Mouse (Mus musculus) forebrain, embryonic 14.5 days (tissue): ENCODE measurements around the gene Csnk1e. TPM values are rescaled to one million over a fixed set of nuclear protein-coding genes. Genes with fewer than 3 reads are reported as not detected.

Experiments
- ATAC-seq: fragments of 200-750 bp; cut with Nextera tagmentation; 2 replicates; pipeline ENCODE4 v1.8.0; 2017; ENCODE audit warnings: mild to moderate bottlenecking, moderate library complexity
- DNase-seq: peaks from one replicate; pipeline ENCODE4 v3.0.0-alpha.2; 2015; ENCODE audit warnings: low spot score
- H3K27ac ChIP-seq: fragments of 300-500 bp; sonication (generic); 2 replicates; pipeline ENCODE4 v1.5.1; 2014; ENCODE audit warnings: low read depth, mild to moderate bottlenecking, control low read depth, low read length, moderate library complexity
- H3K27me3 ChIP-seq: fragments of 300-500 bp; sonication (generic); replicated peaks from 2 replicates; pipeline ENCODE4 v1.6.1; 2014; ENCODE audit warnings: low read length, control low read depth, mixed read lengths; ENCODE audit not compliant: control insufficient read depth, insufficient read depth
- H3K36me3 ChIP-seq: fragments of 300-500 bp; sonication (generic); 2 replicates; pipeline ENCODE4 v1.6.1; 2014; ENCODE audit warnings: low read length, control low read depth; ENCODE audit not compliant: control insufficient read depth, insufficient read depth
- H3K4me1 ChIP-seq: fragments of 300-500 bp; sonication (generic); 2 replicates; pipeline ENCODE4 v1.6.1; 2014; ENCODE audit warnings: antibody characterized with exemption, low read length, control low read depth; ENCODE audit not compliant: control insufficient read depth, insufficient read depth
- H3K4me2 ChIP-seq: fragments of 300-500 bp; sonication (generic); 2 replicates; pipeline ENCODE4 v1.6.1; 2014; ENCODE audit warnings: mild to moderate bottlenecking, control low read depth, low read length
- H3K4me3 ChIP-seq: fragments of 300-500 bp; sonication (generic); 2 replicates; pipeline ENCODE4 v1.5.1; 2014; ENCODE audit warnings: low read depth, low read length, control low read depth
- H3K9ac ChIP-seq: fragments of 300-500 bp; sonication (generic); 2 replicates; pipeline ENCODE4 v1.6.1; 2014; ENCODE audit warnings: mild to moderate bottlenecking, low read length, control low read depth, moderate library complexity
- H3K9me3 ChIP-seq: fragments of 300-500 bp; sonication (generic); replicated peaks from 2 replicates; pipeline ENCODE4 v1.6.1; 2016; ENCODE audit warnings: low read length, control low read depth, mixed read lengths; ENCODE audit not compliant: control insufficient read depth
- WGBS: fragments of 180-500 bp; shearing (Covaris S2); extraction: QIAGEN DNeasy Blood & Tissue Kit; methylation state at CpG from one replicate; pipeline ENCODE4 v1.1.7; 2014; 5-methylcytosine and 5-hydroxymethylcytosine counted together
- polyA plus RNA-seq: library from polyadenylated mRNA; unstranded; fragments of >200 nt; fragmentation: Nextera tagmentation; extraction: Ambion mirVana; gene quantifications from 2 replicates; pipeline ENCODE4 v1.2.1, GENCODE M21; 2014

The Csnk1e gene
- 114 and 158 TPM in 2 replicates for polyA plus RNA-seq

DNA sequence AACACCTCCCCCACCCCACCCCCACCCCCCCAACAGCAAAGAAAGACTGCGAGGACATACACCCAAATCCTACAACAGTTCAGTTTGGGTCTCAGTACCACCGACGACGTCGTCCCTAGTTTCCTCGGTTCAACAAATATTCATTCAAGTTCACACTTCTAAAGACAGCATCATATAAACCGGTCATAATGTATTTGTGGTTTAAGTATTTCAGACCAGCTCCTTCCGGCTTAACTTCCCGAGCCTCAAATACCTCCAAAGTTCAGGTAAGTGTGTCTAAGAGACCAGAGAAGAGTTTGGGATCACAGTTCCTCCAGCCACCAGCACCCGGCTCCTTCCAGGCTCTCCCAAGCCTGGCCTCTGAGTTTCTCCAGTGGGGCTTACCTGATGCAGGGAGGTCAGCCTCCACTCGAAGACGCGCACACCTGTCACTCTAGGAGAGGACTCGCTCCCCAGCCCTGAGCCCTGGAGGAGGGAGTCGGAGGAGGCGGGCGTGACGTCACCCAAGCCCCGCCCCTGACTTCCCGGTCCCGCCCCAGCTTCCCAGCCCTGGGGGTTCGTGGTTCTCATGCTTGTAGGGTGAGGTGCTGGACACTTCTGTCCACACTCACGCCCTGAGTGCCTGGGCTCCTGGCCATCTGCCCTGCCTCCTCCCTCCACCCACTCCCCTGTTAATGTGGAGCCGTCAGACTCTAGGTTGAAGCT, at the start of gene Csnk1e:
TSS of gene Csnk1e (minus strand) at position 461 of the 705 bp plus-strand sequence.
- no peak within 1 kb of the TSS for H3K27ac ChIP-seq
- H3K9ac ChIP-seq, result peak within 1 kb of the TSS; percentile 48; the same call in 1 of the 2 replicates
- H3K9me3 ChIP-seq, result no peaks in the 10 kb centered on the region
- WGBS, result 2% methylated on average over 24 of the region's 24 CpGs
- 0 out of 2 replicates have a peak, but pooled peaks cover 2% of the 10 kb centered on the region for H3K27me3 ChIP-seq
- H3K4me1 ChIP-seq, result peaks cover 2% of the 10 kb centered on the region; the same call in 1 of the 2 replicates
- DNase-seq, result peak; percentile 62
- peak within 1 kb of the TSS; percentile 56 for H3K4me2 ChIP-seq
- peak; percentile 75 for ATAC-seq
- peak within 1 kb of the TSS; percentile 16 for H3K4me3 ChIP-seq
- no peaks in the 10 kb centered on the region for H3K36me3 ChIP-seq

DNA sequence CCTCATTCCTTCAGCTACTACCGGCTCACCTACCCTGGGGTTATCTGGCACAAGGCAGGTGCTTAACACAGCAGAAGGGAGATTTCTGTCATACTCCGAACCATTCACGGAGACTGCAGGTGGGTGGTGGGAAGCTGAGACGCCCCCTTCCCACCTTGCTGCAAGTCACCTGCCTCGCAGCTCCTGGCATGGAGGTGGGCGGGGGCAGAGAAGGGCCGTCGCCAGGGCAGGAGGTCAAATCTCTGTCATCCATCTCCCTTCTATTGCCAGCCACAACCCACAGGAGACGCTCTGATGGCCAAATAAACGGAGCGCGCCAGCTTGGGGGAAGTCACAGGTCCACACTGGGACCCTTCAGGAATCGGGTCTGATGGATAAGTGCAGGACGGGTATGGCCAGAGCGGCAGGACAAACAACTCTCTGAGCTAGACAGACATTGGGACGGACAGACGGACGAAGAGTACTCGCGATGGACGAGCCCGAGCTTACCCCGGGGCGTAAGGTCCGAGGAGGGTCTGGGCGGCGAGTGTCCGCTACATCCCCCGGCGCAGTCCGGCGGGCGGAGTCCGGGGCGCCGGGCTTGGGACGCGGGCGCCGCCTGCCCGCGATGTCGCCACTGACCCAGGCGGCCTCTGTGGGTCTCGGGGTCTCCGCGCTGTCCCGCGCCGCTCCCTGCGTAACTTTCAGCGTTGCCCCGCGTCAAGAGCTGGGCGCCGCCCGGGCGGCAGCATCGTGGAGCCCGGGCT, 49.5 kb upstream of the Csnk1e start, which contains the start of gene Kcnj4:
TSS of gene Kcnj4 (minus strand) at position 535 of the 746 bp plus-strand sequence.
- Histone ChIP-seq H3K4me1 (peaks cover 6% of the 10 kb centered on the region), H3K36me3 (no peaks in the 10 kb centered on the region), H3K9me3 (no peaks in the 10 kb centered on the region), H3K4me2 (peak within 1 kb of the TSS; percentile 99), H3K9ac (peak within 1 kb of the TSS; percentile 58), H3K4me3 (peak within 1 kb of the TSS; percentile 52), H3K27ac (no peak within 1 kb of the TSS), H3K27me3 (peaks cover 46% of the 10 kb centered on the region)
- DNase-seq (no peak), ATAC-seq (no peak)
- 2% methylated on average over 30 of the region's 60 CpGs for WGBS

DNA sequence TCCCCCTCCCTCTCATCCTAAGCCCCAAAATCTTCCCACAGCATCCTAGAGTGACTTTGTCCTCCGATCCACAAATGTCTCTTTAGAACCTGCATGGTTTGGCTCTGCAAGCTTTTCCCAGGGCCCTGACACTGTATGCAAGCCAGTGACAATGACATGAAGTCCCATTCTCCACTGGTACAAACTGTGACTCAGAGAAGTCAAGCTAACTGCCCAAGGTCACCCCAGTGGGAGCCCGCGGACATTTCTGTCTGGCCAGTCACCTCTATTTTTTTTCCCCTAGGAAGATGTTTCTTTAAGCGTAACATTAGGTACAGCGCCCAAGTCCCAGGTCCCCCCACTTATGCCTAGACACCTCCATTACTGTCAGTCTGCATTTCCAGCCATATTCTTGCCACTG, 48.1 kb upstream of the Csnk1e start:
- DNase-seq (no peak), ATAC-seq (no peak)
- Histone ChIP-seq H3K9ac (no peak overlapping the region), H3K4me1 (peaks cover 6% of the 10 kb centered on the region), H3K4me2 (no peak overlapping the region), H3K4me3 (no peak overlapping the region), H3K9me3 (no peaks in the 10 kb centered on the region), H3K27me3 (peaks cover 44% of the 10 kb centered on the region), H3K36me3 (no peaks in the 10 kb centered on the region), H3K27ac (no peak overlapping the region)
- WGBS, result 73% methylated on average over 5 of the region's 5 CpGs

DNA sequence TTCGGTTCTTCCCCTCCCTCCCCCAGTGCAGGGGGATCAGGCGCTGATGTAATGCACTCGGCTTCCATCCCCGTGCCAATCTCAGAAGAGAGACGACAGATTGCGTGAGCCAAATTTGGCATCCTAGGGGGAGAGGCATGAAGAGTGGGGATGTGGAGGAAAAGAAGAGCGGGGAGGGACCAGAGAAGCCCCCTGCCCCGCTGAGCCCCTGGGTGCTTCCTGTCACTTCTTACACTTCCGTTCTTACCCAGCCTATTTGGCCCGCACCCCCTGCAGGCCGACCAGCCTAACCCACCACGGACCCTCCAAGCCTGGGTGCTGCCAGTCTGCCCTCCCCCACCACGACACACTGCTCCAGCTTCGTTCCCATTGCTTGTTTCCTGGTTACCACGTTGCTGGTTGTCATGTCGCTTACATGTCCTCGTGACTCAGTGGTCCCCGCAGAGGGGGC, 47.5 kb upstream of the Csnk1e start:
- H3K27me3 ChIP-seq, result peaks cover 44% of the 10 kb centered on the region
- 17% methylated on average over 18 of the region's 18 CpGs for whole genome bisulfite sequencing
- H3K4me3 ChIP-seq, result no peak overlapping the region
- no peak overlapping the region for H3K9ac ChIP-seq
- peak; percentile 57 for DNase-seq
- H3K36me3 ChIP-seq, result no peaks in the 10 kb centered on the region
- peaks cover 6% of the 10 kb centered on the region for H3K4me1 ChIP-seq
- ATAC-seq, result no peak
- H3K27ac ChIP-seq, result no peak overlapping the region
- H3K4me2 ChIP-seq, result no peak overlapping the region
- H3K9me3 ChIP-seq, result no peaks in the 10 kb centered on the region

DNA sequence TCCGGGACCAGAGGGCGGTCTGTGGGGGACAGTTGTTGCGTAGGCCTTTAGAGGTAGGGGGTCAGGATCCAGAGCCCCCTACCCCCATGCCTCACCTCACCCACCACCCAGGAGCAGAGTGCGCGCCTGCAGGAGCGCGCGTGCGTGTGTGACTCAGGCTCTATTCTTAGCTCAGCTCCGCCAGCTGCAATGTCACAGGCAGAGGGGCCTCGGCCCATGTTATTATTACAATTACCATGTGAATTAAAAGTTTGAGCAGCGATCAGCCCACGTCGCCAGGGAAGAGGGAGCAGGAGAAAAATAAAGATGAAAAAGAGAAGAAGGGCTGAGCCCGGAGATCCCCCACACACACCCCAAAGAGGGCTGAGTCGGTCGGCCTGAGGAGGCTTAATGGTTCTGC, 44.7 kb upstream of the Csnk1e start:
- H3K36me3 ChIP-seq, result no peaks in the 10 kb centered on the region
- ATAC-seq (no peak), DNase-seq (no peak)
- H3K4me1 ChIP-seq, result no peaks in the 10 kb centered on the region
- no peak overlapping the region for H3K4me3 ChIP-seq
- H3K27me3 ChIP-seq, result peaks cover 22% of the 10 kb centered on the region
- no peak overlapping the region for H3K27ac ChIP-seq
- 60% methylated on average over 17 of the region's 17 CpGs for WGBS
- H3K4me2 ChIP-seq, result no peak overlapping the region
- no peak overlapping the region for H3K9ac ChIP-seq
- no peaks in the 10 kb centered on the region for H3K9me3 ChIP-seq

DNA sequence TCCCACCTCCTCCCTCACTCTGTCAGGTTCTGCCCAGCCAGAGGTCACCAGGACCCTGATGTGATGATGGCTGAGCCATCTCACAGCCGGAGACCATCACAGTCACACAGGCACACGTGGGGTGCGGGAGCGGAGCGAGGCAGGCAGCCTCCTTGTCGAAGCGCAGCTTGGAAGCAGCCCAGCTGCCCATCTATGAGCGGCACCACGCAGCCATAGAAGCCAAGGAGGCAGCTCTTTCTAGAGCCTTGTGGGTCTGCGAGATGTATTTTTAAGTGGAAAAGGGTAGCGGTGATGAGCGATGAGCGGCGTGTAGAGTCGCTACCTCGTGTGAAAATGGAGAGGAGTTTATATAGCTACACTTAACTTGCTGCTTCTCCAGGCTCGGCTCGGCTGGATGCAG, 38.2 kb upstream of the Csnk1e start:
- 0 out of 2 replicates have a peak, but pooled peaks cover 4% of the 10 kb centered on the region for H3K27me3 ChIP-seq
- no peak overlapping the region for H3K4me3 ChIP-seq
- DNase-seq (no peak), ATAC-seq (no peak)
- no peak overlapping the region for H3K27ac ChIP-seq
- H3K9me3 ChIP-seq, result no peaks in the 10 kb centered on the region
- no peaks in the 10 kb centered on the region for H3K36me3 ChIP-seq
- WGBS, result 56% methylated on average over 18 of the region's 18 CpGs
- no peak overlapping the region for H3K9ac ChIP-seq
- H3K4me1 ChIP-seq, result no peaks in the 10 kb centered on the region
- no peak overlapping the region for H3K4me2 ChIP-seq

DNA sequence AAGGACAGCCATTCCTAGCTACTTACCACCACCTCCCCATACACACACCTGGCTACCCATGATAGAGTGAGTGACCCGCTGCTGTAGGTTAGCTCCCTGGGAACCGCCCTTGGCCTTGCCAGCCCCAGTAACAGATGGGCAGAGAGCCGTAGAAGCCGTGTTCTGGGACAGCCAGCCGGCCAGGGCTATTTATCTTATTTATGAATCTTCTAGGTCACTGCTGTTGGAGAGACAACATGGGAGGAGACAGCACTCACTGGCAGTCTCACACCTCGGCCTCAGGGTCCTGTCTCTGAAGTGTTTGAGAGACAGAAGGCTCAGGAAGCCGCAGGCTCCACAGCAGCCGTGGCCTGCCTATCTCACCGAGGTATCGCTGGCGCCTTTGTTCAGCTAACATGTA, 34.1 kb upstream of the Csnk1e start:
- H3K4me2 ChIP-seq, result no peak overlapping the region
- ATAC-seq, result no peak
- H3K9ac ChIP-seq, result no peak overlapping the region
- no peak for DNase-seq
- H3K9me3 ChIP-seq, result no peaks in the 10 kb centered on the region
- no peak overlapping the region for H3K4me3 ChIP-seq
- H3K27ac ChIP-seq, result no peak overlapping the region
- no peaks in the 10 kb centered on the region for H3K4me1 ChIP-seq
- H3K36me3 ChIP-seq, result no peaks in the 10 kb centered on the region
- 79% methylated on average over 11 of the region's 11 CpGs for WGBS
- H3K27me3 ChIP-seq, result no peaks in the 10 kb centered on the region

DNA sequence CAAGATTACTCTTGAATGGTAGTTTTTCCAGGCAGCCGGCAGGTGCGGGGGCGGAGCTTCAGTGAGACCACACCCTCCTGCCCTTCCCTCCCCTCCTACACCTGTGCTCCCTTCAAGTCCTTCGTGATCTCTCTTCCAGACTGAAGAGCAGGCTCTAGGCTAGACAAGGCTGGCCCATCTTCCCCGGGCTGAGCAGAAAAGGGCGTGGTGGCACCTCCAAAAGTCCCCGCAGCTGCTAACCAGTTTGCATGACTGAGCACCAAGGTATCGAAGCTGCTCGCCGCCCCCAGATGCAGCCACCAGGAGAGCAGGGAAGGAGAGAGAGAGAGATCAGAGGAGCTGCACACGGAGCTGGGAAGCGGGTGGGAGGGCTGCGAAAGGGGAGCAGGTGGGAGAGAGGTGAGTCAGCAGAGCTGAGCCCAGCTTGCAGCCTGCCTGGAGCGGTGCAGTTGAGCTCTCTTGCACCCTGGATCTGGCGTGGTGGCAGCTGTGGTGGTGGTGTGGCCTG, 25.9 kb upstream of the Csnk1e start:
- 10% methylated on average over 15 of the region's 15 CpGs for WGBS
- Histone ChIP-seq H3K4me2 (no peak overlapping the region), H3K9ac (no peak overlapping the region), H3K36me3 (no peaks in the 10 kb centered on the region), H3K4me1 (no peaks in the 10 kb centered on the region), H3K27ac (no peak overlapping the region), H3K9me3 (no peaks in the 10 kb centered on the region), H3K4me3 (no peak overlapping the region), H3K27me3 (no peaks in the 10 kb centered on the region)
- ATAC-seq, result no peak
- DNase-seq, result no peak
